Mouse (Mus musculus) forebrain, embryonic 12.5 days (tissue): ENCODE measurements around the gene Cck. TPM values are rescaled to one million over a fixed set of nuclear protein-coding genes. Genes with fewer than 3 reads are reported as not detected.
"Not testable (repeated sequence)": the region's sequence is repeated elsewhere in the genome, so short reads cannot be mapped to it uniquely, and the experiment has no call there.

Source experiments
- ATAC-seq: fragments of 200-750 bp; cut with Nextera tagmentation; 2 replicates; pipeline ENCODE4 v1.8.0; 2017; ENCODE audit warnings: moderate TSS enrichment; ENCODE audit not compliant: low FRiP score
- H3K27ac ChIP-seq: fragments of 300-500 bp; sonication (generic); 2 replicates; pipeline ENCODE4 v1.5.1; 2016; ENCODE audit warnings: mild to moderate bottlenecking
- H3K27me3 ChIP-seq: fragments of 300-500 bp; sonication (generic); 2 replicates; pipeline ENCODE4 v1.6.1; 2016; ENCODE audit warnings: mild to moderate bottlenecking
- H3K36me3 ChIP-seq: fragments of 300-500 bp; sonication (generic); replicated peaks from 2 replicates; pipeline ENCODE4 v1.6.1; 2016; ENCODE audit warnings: mild to moderate bottlenecking
- H3K4me1 ChIP-seq: fragments of 300-500 bp; sonication (generic); 2 replicates; pipeline ENCODE4 v1.6.1; 2016
- H3K4me2 ChIP-seq: fragments of 300-500 bp; sonication (generic); 2 replicates; pipeline ENCODE4 v1.6.1; 2016; ENCODE audit warnings: mild to moderate bottlenecking, moderate library complexity
- H3K4me3 ChIP-seq: fragments of 300-500 bp; sonication (generic); replicated peaks from 2 replicates; pipeline ENCODE4 v1.5.1; 2016; ENCODE audit warnings: mild to moderate bottlenecking
- H3K9ac ChIP-seq: fragments of 300-500 bp; sonication (generic); 2 replicates; pipeline ENCODE4 v1.6.1; 2016; ENCODE audit warnings: mild to moderate bottlenecking
- H3K9me3 ChIP-seq: fragments of 300-500 bp; sonication (generic); 2 replicates; pipeline ENCODE4 v1.6.1; 2016
- WGBS: fragments of 180-500 bp; shearing (Covaris S2); methylation state at CpG from one replicate; pipeline ENCODE4 v1.1.7; 2016; 5-methylcytosine and 5-hydroxymethylcytosine counted together
- polyA plus RNA-seq: library from polyadenylated mRNA; unstranded; fragments of >200 nt; fragmentation: Nextera tagmentation; extraction: Ambion mirVana; gene quantifications from 2 replicates; pipeline ENCODE4 v1.2.1, GENCODE M21; 2016

Cck gene
- polyA plus RNA-seq, 1 experiment from 2014 or later = 13.5 TPM

- 95% methylated on average over 3 of the region's 3 CpGs for WGBS
- no peak for ATAC-seq
Observed at GRCm38 (mm10) chr9:121454891-121455290, 40.6 kb downstream of the Cck start.

GRCm38 (mm10) chr9:121452342-121452942, 43.1 kb downstream of the Cck start:
- H3K9me3 ChIP-seq, H3K4me1 ChIP-seq, H3K27me3 ChIP-seq, H3K9ac ChIP-seq, H3K4me3 ChIP-seq, H3K27ac ChIP-seq, H3K4me2 ChIP-seq, ATAC-seq: not testable (repeated sequence)
- peaks cover 93% of the 10 kb centered on the region for H3K36me3 ChIP-seq
- 42% methylated on average over 9 of the region's 9 CpGs for WGBS

More at GRCm38 (mm10) chr9:121454891-121455290, 40.6 kb downstream of the Cck start:
- H3K27me3 ChIP-seq = no peaks in the 10 kb centered on the region
- H3K9me3 ChIP-seq = no peaks in the 10 kb centered on the region
- H3K36me3 ChIP-seq = peaks cover 82% of the 10 kb centered on the region
- no peak overlapping the region for H3K27ac ChIP-seq
- no peak overlapping the region for H3K9ac ChIP-seq
- H3K4me3 ChIP-seq = no peak overlapping the region
- no peaks in the 10 kb centered on the region for H3K4me1 ChIP-seq
- H3K4me2 ChIP-seq = no peak overlapping the region

DNA sequence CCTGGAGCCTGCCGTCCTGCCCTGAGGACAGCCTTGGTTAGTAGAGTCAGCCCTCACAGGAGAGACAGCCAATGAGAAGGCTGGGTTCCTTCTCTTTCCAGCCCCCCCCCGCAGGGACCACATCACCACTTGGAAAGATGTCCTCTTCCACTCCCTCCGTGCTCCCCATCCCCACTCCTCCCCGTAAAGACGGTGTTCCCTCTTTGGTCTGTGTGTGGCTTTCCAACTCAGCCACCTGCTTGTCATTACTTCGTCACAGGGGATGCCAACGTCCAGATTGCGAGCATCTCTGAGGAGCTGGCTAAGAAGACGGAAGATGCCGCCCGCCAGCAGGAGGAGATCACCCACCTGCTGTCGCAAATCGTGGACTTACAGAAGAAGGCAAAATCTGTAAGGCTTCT, 49.1 kb downstream of the Cck start:
- no peak overlapping the region for H3K9ac ChIP-seq
- H3K36me3 ChIP-seq = peaks cover 89% of the 10 kb centered on the region
- H3K4me3 ChIP-seq = no peak overlapping the region
- no peak for ATAC-seq
- H3K27me3 ChIP-seq = no peaks in the 10 kb centered on the region
- no peaks in the 10 kb centered on the region for H3K9me3 ChIP-seq
- H3K4me2 ChIP-seq = no peak overlapping the region
- H3K27ac ChIP-seq = no peak overlapping the region
- WGBS = 92% methylated on average over 13 of the region's 13 CpGs
- H3K4me1 ChIP-seq = no peaks in the 10 kb centered on the region

- H3K27me3 ChIP-seq = no peaks in the 10 kb centered on the region
- no peaks in the 10 kb centered on the region for H3K9me3 ChIP-seq
- no peak overlapping the region for H3K27ac ChIP-seq
- no peak overlapping the region for H3K4me3 ChIP-seq
- peaks cover 81% of the 10 kb centered on the region for H3K36me3 ChIP-seq
- 87% methylated on average over 2 of the region's 2 CpGs for WGBS
- no peaks in the 10 kb centered on the region for H3K4me1 ChIP-seq
- H3K4me2 ChIP-seq = no peak overlapping the region
- no peak overlapping the region for H3K9ac ChIP-seq
- ATAC-seq = peak; percentile 39; the same call in 1 of the 2 replicates
Observed at GRCm38 (mm10) chr9:121445364-121445763, 50.1 kb downstream of the Cck start.

DNA sequence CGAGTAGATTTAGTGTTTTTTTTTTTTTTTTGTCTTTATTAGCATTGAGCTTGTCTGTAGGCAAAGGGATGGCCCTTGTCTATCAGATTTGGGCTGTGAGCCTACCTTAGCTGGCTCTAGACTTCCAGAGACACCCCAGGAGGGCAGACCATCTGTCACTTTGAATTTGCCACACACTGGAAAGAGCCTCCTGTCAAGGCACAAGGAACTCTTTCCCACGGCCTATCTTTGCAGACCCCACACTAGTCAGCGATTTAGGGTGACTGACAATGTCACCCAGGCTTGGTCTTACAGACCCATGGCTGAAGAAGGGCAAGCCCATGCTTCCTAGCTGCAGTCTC, 51.2 kb downstream of the Cck start:
- ATAC-seq = no peak
- WGBS = 89% methylated on average over 3 of the region's 3 CpGs
- Histone ChIP-seq H3K4me2 (no peak overlapping the region), H3K9ac (no peak overlapping the region), H3K36me3 (peaks cover 73% of the 10 kb centered on the region), H3K4me3 (no peak overlapping the region), H3K27ac (0 out of 2 replicates have a peak overlapping the region, but pooled peaks have one; percentile 8), H3K4me1 (no peaks in the 10 kb centered on the region), H3K9me3 (no peaks in the 10 kb centered on the region), H3K27me3 (no peaks in the 10 kb centered on the region)

- no peak overlapping the region for H3K9ac ChIP-seq
- ATAC-seq = 0 out of 2 replicates have a peak, but pooled peaks have one; percentile 30
- H3K4me3 ChIP-seq = no peak overlapping the region
- H3K4me2 ChIP-seq = no peak overlapping the region
- H3K4me1 ChIP-seq = no peaks in the 10 kb centered on the region
- no peaks in the 10 kb centered on the region for H3K9me3 ChIP-seq
- 73% methylated on average over 31 of the region's 31 CpGs for WGBS
- H3K27me3 ChIP-seq = no peaks in the 10 kb centered on the region
- H3K27ac ChIP-seq = peak overlapping the region; percentile 42; the same call in 1 of the 2 replicates
- peaks cover 69% of the 10 kb centered on the region for H3K36me3 ChIP-seq
Observed at GRCm38 (mm10) chr9:121443696-121444366, 51.7 kb downstream of the Cck start.

DNA sequence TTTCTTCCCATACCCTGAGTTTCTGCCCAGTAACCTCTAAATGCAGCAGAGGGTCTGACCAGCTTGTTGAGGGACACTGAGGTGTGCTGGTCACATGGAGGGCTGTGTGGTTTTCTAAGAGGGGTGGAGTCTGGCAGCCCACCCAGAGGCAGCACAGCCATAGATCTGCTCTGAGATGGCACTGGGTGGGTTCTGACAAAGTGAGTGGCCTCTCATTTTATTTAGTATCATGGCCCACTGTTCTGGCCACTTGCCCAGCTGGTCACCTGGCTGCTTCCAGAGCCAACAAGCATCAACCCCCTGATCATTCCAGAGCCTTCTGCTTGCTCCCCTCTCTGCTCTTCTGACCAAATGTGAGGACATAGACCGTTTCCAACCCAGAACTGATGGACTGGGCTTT, 53.3 kb downstream of the Cck start:
- Histone ChIP-seq H3K9me3 (no peaks in the 10 kb centered on the region), H3K4me2 (no peak overlapping the region), H3K4me1 (no peaks in the 10 kb centered on the region), H3K4me3 (no peak overlapping the region), H3K9ac (no peak overlapping the region), H3K36me3 (peaks cover 52% of the 10 kb centered on the region), H3K27ac (0 out of 2 replicates have a peak overlapping the region, but pooled peaks have one; percentile 38), H3K27me3 (no peaks in the 10 kb centered on the region)
- WGBS = 82% methylated on average over 1 of the region's 1 CpGs
- ATAC-seq = no peak

Other genes with a start within 250 kb of the Cck start
- gene Ulk4, start 218.5 kb downstream of the Cck start, polyA plus RNA-seq = 179 and 182 TPM in 2 replicates
- gene Trak1, start 198.2 kb downstream of the Cck start, polyA plus RNA-seq = 41.2 and 45.3 TPM in 2 replicates
- gene Lyzl4, start 146.4 kb upstream of the Cck start, polyA plus RNA-seq = not detected in 2 replicates
- gene Vipr1, start 147.0 kb upstream of the Cck start, polyA plus RNA-seq = 0.50 and 1.7 TPM in 2 replicates
- 24.5 and 29.3 TPM in 2 replicates for gene Sec22c, start 209.8 kb upstream of the Cck start, polyA plus RNA-seq
- 97.5 and 104 TPM in 2 replicates for gene Ss18l2, start 214.6 kb upstream of the Cck start, polyA plus RNA-seq
- 75.7 and 78.2 TPM in 2 replicates for gene Nktr, start 223.5 kb upstream of the Cck start, polyA plus RNA-seq